Mouse (Mus musculus): ENCODE results near the gene Fam189b. TPM values are rescaled to one million over a fixed set of nuclear protein-coding genes. Genes with fewer than 3 reads are reported as not detected.
"Not testable (repeated sequence)": the region's sequence is repeated elsewhere in the genome, so short reads cannot be mapped to it uniquely, and the experiment has no call there.

The Fam189b gene
- polyA plus RNA-seq, 1 experiment from 2014 or later = 38.7 TPM

GRCm38 (mm10) chr3:89214681-89215411 is 31.9 kb downstream of the Fam189b start, which contains the start of gene Thbs3:
Thbs3 (plus strand) TSS chr3:89215180.
- peak; percentile 81 for DNase-seq (ENCODE audit: low spot score)
- Histone ChIP-seq H3K27ac (peak within 1 kb of the TSS; percentile 98), H3K4me1 (replicated peaks) (peaks cover 69% of the 10 kb centered on the region), H3K36me3 (peaks cover 39% of the 10 kb centered on the region), H3K9me3 (no peaks in the 10 kb centered on the region), H3K4me3 (peak within 1 kb of the TSS; percentile 68), H3K27me3 (ENCODE audit: insufficient read depth, poor library complexity, severe bottlenecking) (no peaks in the 10 kb centered on the region)
- under 1% methylated on average over 19 of the region's 19 CpGs for WGBS

GRCm38 (mm10) chr3:89215853-89216252 is 32.9 kb downstream of the Fam189b start:
- peak overlapping the region; percentile 68 for H3K4me3 ChIP-seq
- no peaks in the 10 kb centered on the region for H3K27me3 ChIP-seq (ENCODE audit: insufficient read depth, poor library complexity, severe bottlenecking)
- no peaks in the 10 kb centered on the region for H3K9me3 ChIP-seq
- H3K27ac ChIP-seq = peak overlapping the region; percentile 98
- peaks cover 77% of the 10 kb centered on the region for H3K4me1 ChIP-seq (replicated peaks)
- DNase-seq (ENCODE audit: low spot score) = peak; percentile 88
- peaks cover 37% of the 10 kb centered on the region for H3K36me3 ChIP-seq
- 0% methylated on average over 6 of the region's 6 CpGs for WGBS

GRCm38 (mm10) chr3:89216407-89216806 is 33.5 kb downstream of the Fam189b start:
- 74% methylated on average over 7 of the region's 7 CpGs for WGBS
- Histone ChIP-seq H3K36me3 (peaks cover 38% of the 10 kb centered on the region), H3K27ac (peak overlapping the region; percentile 50; the same call in 1 of the 2 replicates), H3K4me1 (replicated peaks) (peaks cover 83% of the 10 kb centered on the region), H3K4me3 (peak overlapping the region; percentile 68; the same call in 1 of the 2 replicates)
- DNase-seq (ENCODE audit: low spot score); H3K9me3 ChIP-seq; H3K27me3 ChIP-seq (ENCODE audit: insufficient read depth, poor library complexity, severe bottlenecking): not testable (repeated sequence)

GRCm38 (mm10) chr3:89218271-89218670 is 35.3 kb downstream of the Fam189b start:
- peaks cover 56% of the 10 kb centered on the region for H3K36me3 ChIP-seq
- peak overlapping the region; percentile 43 for H3K27ac ChIP-seq
- no peaks in the 10 kb centered on the region for H3K9me3 ChIP-seq
- H3K4me3 ChIP-seq = no peak overlapping the region
- no peaks in the 10 kb centered on the region for H3K27me3 ChIP-seq (ENCODE audit: insufficient read depth, poor library complexity, severe bottlenecking)
- 87% methylated on average over 1 of the region's 1 CpGs for WGBS
- peaks cover 86% of the 10 kb centered on the region for H3K4me1 ChIP-seq (replicated peaks)
- DNase-seq (ENCODE audit: low spot score) = no peak

GRCm38 (mm10) chr3:89219546-89219945 is 36.6 kb downstream of the Fam189b start:
- 57% methylated on average over 8 of the region's 8 CpGs for WGBS
- peak; percentile 29 for DNase-seq (ENCODE audit: low spot score)
- no peaks in the 10 kb centered on the region for H3K27me3 ChIP-seq (ENCODE audit: insufficient read depth, poor library complexity, severe bottlenecking)
- H3K36me3 ChIP-seq = peaks cover 69% of the 10 kb centered on the region
- peaks cover 91% of the 10 kb centered on the region for H3K4me1 ChIP-seq (replicated peaks)
- no peak overlapping the region for H3K4me3 ChIP-seq
- H3K9me3 ChIP-seq = no peaks in the 10 kb centered on the region
- peak overlapping the region; percentile 19 for H3K27ac ChIP-seq

GRCm38 (mm10) chr3:89221167-89221566 is 38.2 kb downstream of the Fam189b start:
- Histone ChIP-seq H3K27me3 (ENCODE audit: insufficient read depth, poor library complexity, severe bottlenecking) (no peaks in the 10 kb centered on the region), H3K9me3 (no peaks in the 10 kb centered on the region), H3K36me3 (peaks cover 81% of the 10 kb centered on the region), H3K27ac (0 out of 2 replicates have a peak overlapping the region, but pooled peaks have one; percentile 12), H3K4me3 (no peak overlapping the region), H3K4me1 (replicated peaks) (peaks cover 91% of the 10 kb centered on the region)
- 73% methylated on average over 5 of the region's 5 CpGs for WGBS
- no peak for DNase-seq (ENCODE audit: low spot score)

- Histone ChIP-seq H3K27me3 (ENCODE audit: insufficient read depth, poor library complexity, severe bottlenecking) (peaks cover 11% of the 10 kb centered on the region; the same call in 1 of the 2 replicates), H3K4me3 (peak overlapping the region; percentile 83), H3K9me3 (no peaks in the 10 kb centered on the region), H3K27ac (peak overlapping the region; percentile 97), H3K4me1 (replicated peaks) (peaks cover 86% of the 10 kb centered on the region), H3K36me3 (peaks cover 57% of the 10 kb centered on the region)
- no peak for DNase-seq (ENCODE audit: low spot score)
- 53% methylated on average over 11 of the region's 11 CpGs for WGBS
Measured at GRCm38 (mm10) chr3:89224796-89225195, 41.9 kb downstream of the Fam189b start.

- DNase-seq (ENCODE audit: low spot score) = no peak
- Histone ChIP-seq H3K27ac (peak overlapping the region; percentile 97), H3K4me1 (replicated peaks) (peaks cover 81% of the 10 kb centered on the region), H3K4me3 (peak overlapping the region; percentile 83), H3K36me3 (peaks cover 51% of the 10 kb centered on the region), H3K9me3 (no peaks in the 10 kb centered on the region), H3K27me3 (ENCODE audit: insufficient read depth, poor library complexity, severe bottlenecking) (peaks cover 17% of the 10 kb centered on the region)
- 24% methylated on average over 12 of the region's 12 CpGs for WGBS
Measured at GRCm38 (mm10) chr3:89225321-89225815, 42.4 kb downstream of the Fam189b start.

- peaks cover 48% of the 10 kb centered on the region for H3K36me3 ChIP-seq
- peaks cover 22% of the 10 kb centered on the region for H3K27me3 ChIP-seq (ENCODE audit: insufficient read depth, poor library complexity, severe bottlenecking)
- H3K4me1 ChIP-seq (replicated peaks) = peaks cover 78% of the 10 kb centered on the region
- H3K4me3 ChIP-seq = peak overlapping the region; percentile 83
- peak overlapping the region; percentile 97 for H3K27ac ChIP-seq
- 13% methylated on average over 4 of the region's 4 CpGs for WGBS
- peak; percentile 89 for DNase-seq (ENCODE audit: low spot score)
- H3K9me3 ChIP-seq = no peaks in the 10 kb centered on the region
Measured at GRCm38 (mm10) chr3:89225918-89226317, 43.0 kb downstream of the Fam189b start.

GRCm38 (mm10) chr3:89226361-89226760 is 43.4 kb downstream of the Fam189b start:
- H3K9me3 ChIP-seq = no peaks in the 10 kb centered on the region
- peak overlapping the region; percentile 83 for H3K4me3 ChIP-seq
- peak overlapping the region; percentile 97 for H3K27ac ChIP-seq
- H3K27me3 ChIP-seq (ENCODE audit: insufficient read depth, poor library complexity, severe bottlenecking) = peaks cover 22% of the 10 kb centered on the region
- H3K36me3 ChIP-seq = peaks cover 44% of the 10 kb centered on the region
- 9% methylated on average over 11 of the region's 11 CpGs for WGBS
- DNase-seq (ENCODE audit: low spot score) = no peak
- peaks cover 73% of the 10 kb centered on the region for H3K4me1 ChIP-seq (replicated peaks)

GRCm38 (mm10) chr3:89226900-89227299 is 44.0 kb downstream of the Fam189b start, which contains the start of gene Mtx1:
Mtx1 (minus strand) TSS chr3:89227088.
- WGBS = under 1% methylated on average over 21 of the region's 21 CpGs
- peaks cover 38% of the 10 kb centered on the region for H3K36me3 ChIP-seq

GRCm38 (mm10) chr3:89227307-89228179 is 44.6 kb downstream of the Fam189b start:
- peak; percentile 99 for DNase-seq (ENCODE audit: low spot score)
- Histone ChIP-seq H3K27ac (peak overlapping the region; percentile 97), H3K4me1 (replicated peaks) (peaks cover 76% of the 10 kb centered on the region), H3K36me3 (peaks cover 32% of the 10 kb centered on the region), H3K9me3 (no peaks in the 10 kb centered on the region), H3K27me3 (ENCODE audit: insufficient read depth, poor library complexity, severe bottlenecking) (peaks cover 29% of the 10 kb centered on the region), H3K4me3 (peak overlapping the region; percentile 83)
- 2% methylated on average over 41 of the region's 41 CpGs for WGBS

More at GRCm38 (mm10) chr3:89226900-89227299, 44.0 kb downstream of the Fam189b start, which contains the start of gene Mtx1:
- peaks cover 27% of the 10 kb centered on the region for H3K27me3 ChIP-seq (ENCODE audit: insufficient read depth, poor library complexity, severe bottlenecking)
- H3K27ac ChIP-seq = peak within 1 kb of the TSS; percentile 97
- no peaks in the 10 kb centered on the region for H3K9me3 ChIP-seq
- H3K4me1 ChIP-seq (replicated peaks) = peaks cover 75% of the 10 kb centered on the region
- H3K4me3 ChIP-seq = peak within 1 kb of the TSS; percentile 83
- DNase-seq (ENCODE audit: low spot score) = no peak

Measured in hindbrain, embryonic 10.5 days (tissue).